Mouse (Mus musculus) erythroblast, embryonic 14.5 days (primary cell): Measurements from ENCODE around the gene Evi2b.

Experiments used
- GATA1 ChIP-seq: IDR thresholded peaks from 2 replicates; pipeline ENCODE4 v1.6.1; 2012; ENCODE audit warnings: low read length, inconsistent platforms, mixed read lengths
- TAL1 ChIP-seq: IDR thresholded peaks from 3 replicates; pipeline ENCODE4 v1.6.1; 2012; ENCODE audit warnings: low read length, inconsistent platforms, mixed read lengths

DNA sequence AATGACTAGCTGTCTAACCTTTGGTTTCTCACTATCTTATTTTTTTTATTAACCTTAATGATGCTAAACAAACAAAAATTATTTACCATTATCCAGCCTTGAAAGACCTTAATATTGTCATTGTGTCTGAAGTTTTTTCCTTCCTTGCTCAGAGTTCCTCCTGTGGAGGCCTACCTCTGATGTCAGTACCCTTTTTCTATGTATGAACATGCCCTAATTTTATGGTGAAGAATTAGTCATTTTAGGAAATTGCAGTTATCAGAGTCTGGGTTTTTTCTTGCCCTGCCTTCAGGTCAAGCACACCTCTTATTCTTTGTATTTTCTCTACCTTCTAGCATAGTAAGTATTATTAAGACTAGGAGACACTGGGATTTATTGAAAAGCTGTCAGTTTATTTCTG lies 38.8 kb downstream of the Evi2b start:
- TF ChIP-seq GATA1 (no peak), TAL1 (no peak)
